11 mouse cellular contexts compared by ENCODE assay signal in the genomic region with DNA sequence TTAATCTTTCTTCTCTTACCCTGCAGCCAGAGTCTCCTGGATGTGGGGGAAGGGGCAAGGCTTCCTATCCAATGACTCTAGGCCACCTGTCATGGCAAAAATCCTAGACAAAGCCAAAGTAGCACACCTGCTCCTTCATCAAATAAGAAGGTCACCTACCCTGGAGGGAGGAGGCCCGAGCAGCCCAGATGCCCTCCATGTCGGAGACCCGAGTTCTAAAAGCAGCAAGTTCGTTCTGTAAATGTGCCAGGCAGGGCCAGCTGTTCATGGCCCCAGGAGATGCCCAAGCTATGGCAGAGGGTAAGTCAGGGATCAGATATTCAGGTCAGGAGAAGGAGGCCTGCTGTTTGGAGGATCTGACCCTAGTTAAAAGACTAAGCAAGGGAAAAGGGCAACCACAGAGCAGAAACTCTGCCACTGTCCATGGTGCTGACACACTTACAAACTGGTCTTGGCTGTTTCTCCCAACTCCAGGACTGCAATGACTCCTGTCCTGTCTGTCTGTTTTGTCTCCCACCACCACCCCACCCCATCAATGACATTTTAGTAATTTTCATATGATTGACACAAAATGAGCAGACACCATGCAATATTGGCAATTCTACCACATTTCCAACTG.
DNase-seq lines count a peak whose midpoint lies in the region; ATAC-seq and TF ChIP-seq lines count a peak whose summit lies in the region.
"Had no signal": no experiment of that assay in that cellular context is flagged by ENCODE, and none has a peak within 500 bp of the region (broad histone marks: within the 10 kb centered on the region; RNA-seq: fewer than 3 reads in every experiment).

No protein-coding gene starts in this region.

- no peak overlapping the region for H3K4me2 ChIP-seq in hindbrain, postnatal 0 days (ENCODE audit: low read depth, low read length)
- H3K4me2 ChIP-seq: forebrain, embryonic 13.5 days; hindbrain, embryonic 15.5 days had no signal

- WGBS in hindbrain, embryonic 10.5 days: 91% methylated on average over 4 of the region's 4 CpGs
- WGBS in hindbrain, postnatal 0 days: 68% methylated on average over 4 of the region's 4 CpGs
- 92% methylated on average over 4 of the region's 4 CpGs for WGBS in embryonic facial prominence, embryonic 10.5 days

- no peaks in the 10 kb centered on the region for H3K36me3 ChIP-seq in hindbrain, embryonic 10.5 days
- H3K36me3 ChIP-seq in hindbrain, postnatal 0 days (ENCODE audit: insufficient read depth, low read length): no peaks in the 10 kb centered on the region
- H3K36me3 ChIP-seq in embryonic facial prominence, embryonic 10.5 days (replicated peaks): no peaks in the 10 kb centered on the region
- H3K36me3 ChIP-seq: hindbrain, embryonic 15.5 days had no signal

- no peak overlapping the region for H3K4me3 ChIP-seq in hindbrain, embryonic 10.5 days
- no peak overlapping the region for H3K4me3 ChIP-seq in hindbrain, postnatal 0 days (ENCODE audit: low read length)
- no peak overlapping the region for H3K4me3 ChIP-seq in embryonic facial prominence, embryonic 10.5 days
- H3K4me3 ChIP-seq: forebrain, embryonic 13.5 days; hindbrain, embryonic 15.5 days had no signal

- no peak overlapping the region for H3K27ac ChIP-seq in hindbrain, embryonic 10.5 days
- H3K27ac ChIP-seq in hindbrain, postnatal 0 days: no peak overlapping the region
- H3K27ac ChIP-seq in embryonic facial prominence, embryonic 10.5 days (replicated peaks): no peak overlapping the region
- H3K27ac ChIP-seq: forebrain, embryonic 13.5 days; hindbrain, embryonic 15.5 days had no signal

- H3K9ac ChIP-seq in hindbrain, postnatal 0 days (replicated peaks; ENCODE audit: low read length): no peak overlapping the region
- H3K9ac ChIP-seq: forebrain, embryonic 13.5 days; hindbrain, embryonic 15.5 days had no signal

- peaks cover 11% of the 10 kb centered on the region for H3K4me1 ChIP-seq in hindbrain, embryonic 10.5 days (replicated peaks)
- H3K4me1 ChIP-seq in hindbrain, postnatal 0 days (ENCODE audit: insufficient read depth, low read length): no peaks in the 10 kb centered on the region; the same call in 1 of the 2 replicates
- peaks cover 9% of the 10 kb centered on the region; the same call in 1 of the 2 replicates for H3K4me1 ChIP-seq in embryonic facial prominence, embryonic 10.5 days
- H3K4me1 ChIP-seq: hindbrain, embryonic 15.5 days had no signal

- DNase-seq in hindbrain, embryonic 10.5 days (ENCODE audit: low spot score): peak; percentile 45
- DNase-seq in hindbrain, postnatal 0 days (ENCODE audit: low spot score): no peak
- DNase-seq in 3T3-L1 (ENCODE audit: low read depth, low spot score): peak; percentile 36
- DNase-seq in Muller cell, postnatal 12 days (ENCODE audit: inconsistent ontology term): peak; percentile 19
- peak; percentile 68 for DNase-seq in embryonic facial prominence, embryonic 10.5 days (ENCODE audit: low spot score)
- no peak for DNase-seq in c-Kit-positive CD71-positive TER-119-positive erythroid progenitor cells, embryonic 14.5 days (ENCODE audit: low spot score)
- DNase-seq in MN1 (ENCODE audit: low spot score): no peak
- DNase-seq: lung, adult 18-20 months had no signal

- H3K27me3 ChIP-seq in hindbrain, embryonic 10.5 days (ENCODE audit: insufficient read depth, poor library complexity, severe bottlenecking): 0 out of 2 replicates have a peak, but pooled peaks cover 11% of the 10 kb centered on the region
- H3K27me3 ChIP-seq in hindbrain, postnatal 0 days (ENCODE audit: insufficient read depth, low read length): 0 out of 2 replicates have a peak, but pooled peaks cover 2% of the 10 kb centered on the region
- no peaks in the 10 kb centered on the region for H3K27me3 ChIP-seq in embryonic facial prominence, embryonic 10.5 days (replicated peaks; ENCODE audit: low read depth, poor library complexity, severe bottlenecking)
- H3K27me3 ChIP-seq: forebrain, embryonic 13.5 days; hindbrain, embryonic 15.5 days had no signal

- ATAC-seq in hindbrain, postnatal 0 days: no peak
- ATAC-seq in erythroid progenitor cell, adult 5-6 weeks (replicated peaks; ENCODE audit: low FRiP score, poor library complexity, severe bottlenecking): no peak
- ATAC-seq: forebrain, embryonic 13.5 days had no signal

- no peak for TF ChIP-seq CTCF in hindbrain, postnatal 0 days (IDR thresholded peaks at IDR 0.05; ENCODE audit: low read depth)

- H3K9me3 ChIP-seq in hindbrain, embryonic 10.5 days: no peaks in the 10 kb centered on the region
- H3K9me3 ChIP-seq in hindbrain, postnatal 0 days (ENCODE audit: low read length): no peaks in the 10 kb centered on the region
- H3K9me3 ChIP-seq in embryonic facial prominence, embryonic 10.5 days: no peaks in the 10 kb centered on the region
- H3K9me3 ChIP-seq: forebrain, embryonic 13.5 days; hindbrain, embryonic 15.5 days had no signal

Comparison
In these comparisons a context has a peak if more than half of its experiments do, and no peak if none do; other contexts are left out.
1. DNase-seq: peak in hindbrain, embryonic 10.5 days (single experiment), 3T3-L1 (single experiment), Muller cell, postnatal 12 days (single experiment) and embryonic facial prominence, embryonic 10.5 days (single experiment); none in hindbrain, postnatal 0 days (single experiment), c-Kit-positive CD71-positive TER-119-positive erythroid progenitor cells, embryonic 14.5 days (single experiment) and MN1 (single experiment).